Mouse (Mus musculus): ENCODE measurements around the gene Rnf213. TPM values are rescaled to one million over a fixed set of nuclear protein-coding genes. Genes with fewer than 3 reads are reported as not detected.

The Rnf213 gene
- total RNA-seq, 2 experiments from 2014 or later, result 2.2 to 2.6 TPM

DNA sequence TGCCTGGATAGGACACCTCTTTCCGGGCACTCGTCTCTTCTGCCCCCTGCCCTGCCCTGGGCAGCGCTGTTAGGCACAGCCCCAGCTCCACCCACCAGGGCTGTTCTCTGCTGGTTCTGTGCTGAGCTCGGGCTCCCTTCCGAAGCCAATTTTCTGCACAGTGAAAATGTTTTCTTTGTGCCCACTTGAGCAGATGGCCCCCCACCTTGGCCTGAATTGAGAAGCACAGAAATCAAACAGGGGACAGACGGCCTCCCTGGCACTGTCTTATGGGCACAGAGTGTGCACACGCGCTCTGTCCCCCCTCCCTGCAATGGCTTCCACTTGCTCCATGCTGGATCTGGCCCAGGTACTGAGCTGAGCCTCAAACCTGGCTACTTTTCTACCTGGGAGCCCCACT is 139.6 kb downstream of the Rnf213 start:
- no peak for DNase-seq (ENCODE audit: low spot score in 2 of 2)
- intact Hi-C loops (cut with DNase I), result no loop called here

DNA sequence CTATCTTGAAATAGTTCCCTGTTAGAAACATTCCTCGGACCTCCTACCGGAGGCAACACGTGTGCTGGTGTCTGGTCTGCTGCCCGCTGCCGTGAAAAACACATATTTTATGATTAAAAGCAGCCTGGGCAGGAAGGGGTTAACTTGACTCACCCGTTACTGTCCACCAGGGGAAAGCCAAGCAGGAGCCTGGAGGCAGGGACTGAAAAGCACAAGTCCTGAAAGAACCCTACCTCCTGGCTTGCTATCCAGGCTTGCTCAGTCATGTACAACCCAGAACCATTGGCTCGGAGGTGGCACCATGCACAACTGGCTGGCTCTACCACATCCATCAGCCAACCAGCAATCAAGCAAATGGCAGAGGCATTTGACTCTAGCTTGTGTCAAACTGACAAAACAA is 140.8 kb downstream of the Rnf213 start:
- DNase-seq (ENCODE audit: low spot score in 2 of 2), result no peak
- intact Hi-C loops (cut with DNase I), result no loop called here

Small RNA genes within 50 kb of the gene (microRNA-seq; reads per million reads assigned to microRNA genes)
- 0 reads per million in 2 experiments for gene Mir1932

Other genes with a start within 250 kb of the Rnf213 start
- gene Tbc1d16, start 164.6 kb upstream of the Rnf213 start, total RNA-seq (2021), result 10 to 100 TPM; 32.1 to 40.9 TPM
- gene Ccdc40, start 164.5 kb upstream of the Rnf213 start, total RNA-seq (2021), result 1 to 10 TPM in 1 of 2 experiments, under 1 TPM in 1; 0.98 to 1.4 TPM
- 100 to 1,000 TPM; 232 to 233 TPM for gene Gaa, start 125.2 kb upstream of the Rnf213 start, total RNA-seq (2021)
- gene Eif4a3, start 93.0 kb upstream of the Rnf213 start, total RNA-seq (2021), result 10 to 100 TPM; 72.1 to 79.0 TPM
- gene Card14, start 85.3 kb upstream of the Rnf213 start, total RNA-seq (2021), result under 1 TPM; 0.14 to 0.18 TPM
- gene Sgsh, start 37.6 kb upstream of the Rnf213 start, total RNA-seq (2021), result 1 to 10 TPM; 3.9 to 4.4 TPM
- 1 to 10 TPM; 4.5 TPM for gene Slc26a11, start 37.5 kb upstream of the Rnf213 start, total RNA-seq (2021)
- gene Endov, start 98.2 kb downstream of the Rnf213 start, total RNA-seq (2021), result 10 to 100 TPM; 21.9 to 31.1 TPM
- gene Nptx1, start 154.7 kb downstream of the Rnf213 start, total RNA-seq (2021), result 100 to 1,000 TPM; 182 to 222 TPM
- gene Rptor, start 209.8 kb downstream of the Rnf213 start, total RNA-seq (2021), result 10 to 100 TPM; 57.5 to 62.0 TPM